In genomic region chr11:116832172-116832685, GRCm38 (mm10) we compare ENCODE assay signal across 14 mouse cellular contexts. TPM values are rescaled to one million over a fixed set of nuclear protein-coding genes. Genes with fewer than 3 reads are reported as not detected.
DNase-seq lines count a peak whose midpoint lies in the region; ATAC-seq and TF ChIP-seq lines count a peak whose summit lies in the region.
"Had no signal": no experiment of that assay in that cellular context is flagged by ENCODE, and none has a peak within 500 bp of the region (broad histone marks: within the 10 kb centered on the region; RNA-seq: fewer than 3 reads in every experiment).

No protein-coding gene starts in this region.

- no peak for ATAC-seq in hindbrain, embryonic 13.5 days (ENCODE audit: low FRiP score)

- 36% methylated on average over 3 of the region's 4 CpGs for WGBS in hindbrain, embryonic 13.5 days

- no peak overlapping the region for H3K4me2 ChIP-seq in hindbrain, embryonic 13.5 days
- H3K4me2 ChIP-seq: heart, embryonic 11.5 days; liver, embryonic 15.5 days had no signal

- H3K9ac ChIP-seq in hindbrain, embryonic 13.5 days = peak overlapping the region; percentile 15; the same call in 1 of the 2 replicates
- H3K9ac ChIP-seq: liver, embryonic 15.5 days had no signal

- no peaks in the 10 kb centered on the region for H3K9me3 ChIP-seq in hindbrain, embryonic 13.5 days
- H3K9me3 ChIP-seq: liver, embryonic 15.5 days had no signal

- TF ChIP-seq CTCF in gastrocnemius, adult 2 months (IDR thresholded peaks at IDR 0.05) = no peak

- H3K27ac ChIP-seq in hindbrain, embryonic 13.5 days = peak overlapping the region; percentile 58; the same call in 1 of the 2 replicates
- no peak overlapping the region for H3K27ac ChIP-seq in gastrocnemius, adult 2 months
- H3K27ac ChIP-seq: layer of hippocampus, adult 2 months; liver, embryonic 15.5 days; stomach, postnatal 0 days had no signal

- peak; percentile 87 for DNase-seq in heart, adult 11 months
- DNase-seq in heart, postnatal 10 days = no peak
- DNase-seq in thymus, postnatal 25 days = peak; percentile 23
- no peak for DNase-seq in thymus, postnatal 14 days
- no peak for DNase-seq in gastrocnemius, adult 2 months
- no peak for DNase-seq in gastrocnemius, postnatal 25 days
- DNase-seq: cerebellum, adult 9-10 months; kidney, adult 2 months; lung, postnatal 36 days had no signal

- H3K4me1 ChIP-seq in hindbrain, embryonic 13.5 days (replicated peaks) = peaks cover 26% of the 10 kb centered on the region

- H3K4me3 ChIP-seq in hindbrain, embryonic 13.5 days = no peak overlapping the region
- H3K4me3 ChIP-seq in gastrocnemius, adult 2 months = no peak overlapping the region
- H3K4me3 ChIP-seq: layer of hippocampus, adult 2 months; liver, embryonic 15.5 days had no signal

- H3K36me3 ChIP-seq in hindbrain, embryonic 13.5 days = peaks cover 51% of the 10 kb centered on the region

- intact Hi-C loops in heart, postnatal 10 days (cut with DNase I) = no loop called here
- intact Hi-C loops in gastrocnemius, adult 2 months (cut with DNase I) = no loop called here

- no peaks in the 10 kb centered on the region for H3K27me3 ChIP-seq in hindbrain, embryonic 13.5 days

RNA-seq across cellular contexts. Expression of gene Mxra7, which starts 4.4 kb away (rescaled TPM):
- 10 to 100 TPM; 43.3 to 48.7 TPM for total RNA-seq in heart, postnatal 10 days (2021)
- 62.6 and 67.2 TPM in 2 replicates for polyA plus RNA-seq in hindbrain, embryonic 13.5 days (2015; fragmentation: Nextera tagmentation; extraction: Ambion mirVana)
- 10 to 100 TPM in 1 of 2 experiments, 1 to 10 TPM in 1; 6.7 to 12.7 TPM for total RNA-seq in gastrocnemius, adult 2 months (2021)
- 10 to 100 TPM; 13.2 to 14.7 TPM for total RNA-seq in gastrocnemius, postnatal 25 days (2021)

RNA-seq across cellular contexts. Expression of gene Mettl23, which starts 10.8 kb away (rescaled TPM):
- 10 to 100 TPM; 32.0 to 35.1 TPM for total RNA-seq in heart, postnatal 10 days (2021)
- 79.3 and 83.2 TPM in 2 replicates for polyA plus RNA-seq in hindbrain, embryonic 13.5 days (2015; fragmentation: Nextera tagmentation; extraction: Ambion mirVana)
- 10 to 100 TPM; 35.4 to 42.9 TPM for total RNA-seq in gastrocnemius, adult 2 months (2021)
- 10 to 100 TPM; 33.1 to 36.7 TPM for total RNA-seq in gastrocnemius, postnatal 25 days (2021)

RNA-seq across cellular contexts. Expression of gene Jmjd6, which starts 11.0 kb away (rescaled TPM):
- 10 to 100 TPM; 33.3 to 37.8 TPM for total RNA-seq in heart, postnatal 10 days (2021)
- polyA plus RNA-seq in hindbrain, embryonic 13.5 days (2015; fragmentation: Nextera tagmentation; extraction: Ambion mirVana) = 70.4 and 74.7 TPM in 2 replicates
- total RNA-seq in gastrocnemius, adult 2 months (2021) = 10 to 100 TPM; 21.7 to 30.4 TPM
- total RNA-seq in gastrocnemius, postnatal 25 days (2021) = 10 to 100 TPM; 20.6 to 22.1 TPM

RNA-seq across cellular contexts. Expression of gene Mfsd11, which starts 20.0 kb away (rescaled TPM):
- 10 to 100 TPM; 41.7 to 43.6 TPM for total RNA-seq in heart, postnatal 10 days (2021)
- 48.0 and 53.9 TPM in 2 replicates for polyA plus RNA-seq in hindbrain, embryonic 13.5 days (2015; fragmentation: Nextera tagmentation; extraction: Ambion mirVana)
- total RNA-seq in gastrocnemius, adult 2 months (2021) = 10 to 100 TPM; 21.5 to 23.9 TPM
- 10 to 100 TPM; 21.3 to 23.5 TPM for total RNA-seq in gastrocnemius, postnatal 25 days (2021)

RNA-seq across cellular contexts. Expression of gene Srsf2, which starts 20.7 kb away (rescaled TPM):
- 100 to 1,000 TPM; 196 to 197 TPM for total RNA-seq in heart, postnatal 10 days (2021)
- polyA plus RNA-seq in hindbrain, embryonic 13.5 days (2015; fragmentation: Nextera tagmentation; extraction: Ambion mirVana) = 588 and 607 TPM in 2 replicates
- total RNA-seq in gastrocnemius, adult 2 months (2021) = 10 to 100 TPM; 81.8 to 84.8 TPM
- total RNA-seq in gastrocnemius, postnatal 25 days (2021) = 10 to 100 TPM; 61.7 to 65.2 TPM

Comparison
In these comparisons a context has a peak if more than half of its experiments do, and no peak if none do; other contexts are left out.
1. DNase-seq: peak in heart, adult 11 months (single experiment) and thymus, postnatal 25 days (single experiment); none in heart, postnatal 10 days (0 of 2), thymus, postnatal 14 days (single experiment), gastrocnemius, adult 2 months (single experiment) and gastrocnemius, postnatal 25 days (single experiment).